Mouse (Mus musculus) cerebellum, adult (tissue): Measurements from ENCODE around the gene Fpgs.

Experiments used
- ATAC-seq: cut with Nextera tagmentation; 2 replicates; pipeline ENCODE4 v1.9.2; 2017; ENCODE audit warnings: mild to moderate bottlenecking, moderate library complexity, mixed read lengths; ENCODE audit not compliant: insufficient number of reproducible peaks, low FRiP score, low TSS enrichment

Gene Fpgs

DNA sequence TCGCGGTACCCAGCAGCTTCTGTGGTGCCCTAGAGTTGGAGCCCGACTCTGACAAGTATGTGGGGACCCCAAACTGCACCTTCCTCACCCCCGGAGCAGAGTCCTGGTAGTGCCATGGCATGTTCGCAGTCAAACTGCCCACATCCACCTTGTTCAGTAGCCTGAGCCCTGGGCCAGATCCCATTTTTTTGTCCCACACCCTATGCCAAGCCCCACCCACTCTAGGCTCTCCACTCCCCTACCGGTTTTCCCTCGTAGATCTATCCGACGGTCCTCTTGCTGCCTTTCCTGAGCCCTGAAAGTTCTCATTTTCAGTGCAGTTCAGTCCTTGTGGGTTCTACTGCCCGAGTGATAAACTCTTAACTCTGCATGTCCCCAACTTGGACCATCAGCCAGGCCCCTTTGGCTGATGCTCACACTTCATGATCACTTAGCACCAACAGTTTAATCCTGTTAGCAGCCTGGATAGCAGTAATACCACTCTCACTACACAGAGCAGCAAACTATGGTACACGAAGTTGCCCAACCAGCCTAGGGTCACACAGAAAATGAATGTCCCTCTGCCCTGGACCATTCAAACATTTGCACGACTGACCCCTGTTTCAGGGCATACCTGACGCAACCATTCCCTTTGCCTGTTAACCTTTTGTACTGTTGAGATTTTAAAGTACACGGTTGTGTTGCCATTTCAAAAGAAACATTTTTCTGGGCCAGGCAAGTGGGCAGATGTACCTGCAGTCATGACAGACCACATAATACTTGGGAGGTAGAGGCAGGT is 2.8 kb downstream of the Fpgs start:
- no peak for ATAC-seq

GRCm38 (mm10) chr2:32699680-32700079 is 4.3 kb downstream of the Fpgs start:
- ATAC-seq: no peak

GRCm38 (mm10) chr2:32694691-32695090 is 9.3 kb downstream of the Fpgs start:
- ATAC-seq: no peak

DNA sequence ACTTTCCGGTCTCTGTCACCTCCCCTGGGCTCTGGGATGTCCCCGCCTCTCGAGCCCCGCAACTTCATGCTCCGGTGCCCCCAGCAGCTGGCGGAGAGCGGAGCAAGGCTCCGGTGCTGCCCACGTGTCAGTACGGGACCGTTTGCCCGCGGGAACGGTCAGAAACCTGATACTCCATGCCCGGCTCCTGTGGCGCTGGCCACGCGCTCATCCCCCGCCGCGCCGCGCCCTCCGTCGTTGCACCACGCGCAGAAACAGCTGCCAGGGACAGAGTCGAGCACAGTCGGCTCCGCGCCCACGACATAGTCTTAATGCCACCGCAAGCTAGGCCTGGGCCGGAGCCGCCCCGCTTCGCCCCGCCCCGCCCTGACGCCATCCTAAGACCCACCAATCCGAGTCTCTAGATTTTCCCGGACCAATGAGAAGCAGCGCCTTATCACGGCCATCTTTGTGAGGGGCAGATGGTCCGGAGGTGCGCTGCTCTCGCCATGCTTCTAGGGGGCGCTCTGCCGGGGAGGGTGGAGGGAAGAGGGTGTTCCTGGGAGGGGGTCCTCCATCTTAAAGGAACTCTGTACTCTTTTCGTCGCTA is 10.0 kb downstream of the Fpgs start:
- peak; percentile 97 for ATAC-seq

GRCm38 (mm10) chr2:32693282-32693681 is 10.7 kb downstream of the Fpgs start:
- ATAC-seq: no peak

DNA sequence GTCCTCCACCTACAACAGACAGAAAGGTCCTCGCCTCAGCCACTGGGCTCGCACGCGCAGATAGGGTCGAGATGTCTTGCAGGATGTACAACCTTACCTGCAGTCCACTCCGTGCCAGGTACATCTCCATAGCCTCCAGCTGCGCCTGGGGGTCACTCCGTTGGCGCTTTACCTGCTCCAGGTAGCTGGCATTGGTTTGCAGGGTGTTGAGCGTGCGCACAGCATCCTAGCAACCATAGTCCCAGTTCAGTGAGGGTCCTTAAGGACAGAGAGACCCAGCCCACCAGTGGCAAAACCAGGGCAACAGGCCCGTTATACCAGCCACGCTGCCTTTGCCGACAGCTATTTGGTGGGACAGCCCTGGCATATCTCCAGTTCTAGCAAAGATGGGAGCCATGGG is 11.4 kb downstream of the Fpgs start:
- no peak for ATAC-seq

DNA sequence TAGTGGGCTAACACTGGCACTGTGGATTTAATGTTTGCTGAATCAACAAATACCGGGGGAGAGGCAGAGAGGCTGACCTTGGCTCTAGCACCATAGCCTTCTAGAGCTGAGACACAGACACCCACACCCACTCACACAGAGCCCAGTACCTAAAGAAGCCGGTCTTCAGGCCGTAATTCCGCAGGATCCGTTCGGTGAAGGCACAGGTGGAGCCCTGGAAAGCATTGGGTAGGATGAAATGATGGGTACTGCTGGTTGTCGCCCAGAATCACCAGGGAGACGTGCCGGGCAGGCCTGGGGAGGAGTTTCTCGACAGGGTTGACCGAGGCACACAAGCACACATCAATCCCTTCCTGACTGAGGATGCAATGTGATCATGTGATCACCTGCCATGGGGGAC is 12.9 kb downstream of the Fpgs start:
- ATAC-seq: no peak

- ATAC-seq: peak; percentile 37; the same call in 1 of the 2 replicates
Measured at GRCm38 (mm10) chr2:32689420-32689819, 14.5 kb downstream of the Fpgs start.

GRCm38 (mm10) chr2:32687562-32687961 is 16.4 kb downstream of the Fpgs start:
- no peak for ATAC-seq

DNA sequence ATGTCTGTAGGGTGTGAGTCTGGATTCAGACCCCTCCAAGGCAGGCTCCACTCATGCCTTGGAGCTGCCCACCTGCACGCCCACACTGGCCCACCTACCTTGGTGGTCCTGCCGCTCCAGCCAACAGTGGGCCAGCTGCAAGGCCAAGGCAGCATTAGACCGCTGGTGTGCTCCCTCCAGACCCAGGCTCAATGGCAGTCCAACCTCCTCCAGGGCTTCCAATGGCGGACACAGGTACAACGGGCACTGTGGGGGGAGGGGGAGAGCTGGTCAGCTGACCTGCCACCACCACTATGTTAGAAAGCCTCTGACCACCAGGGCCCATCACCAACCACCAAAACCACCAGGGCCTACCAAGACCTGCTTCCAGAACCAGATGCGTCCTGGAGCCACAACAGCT is 17.3 kb downstream of the Fpgs start:
- ATAC-seq: no peak

- ATAC-seq: no peak
Measured at GRCm38 (mm10) chr2:32685807-32686206, 18.1 kb downstream of the Fpgs start.

- ATAC-seq: no peak
Measured at GRCm38 (mm10) chr2:32684681-32685428, 19.1 kb downstream of the Fpgs start.

DNA sequence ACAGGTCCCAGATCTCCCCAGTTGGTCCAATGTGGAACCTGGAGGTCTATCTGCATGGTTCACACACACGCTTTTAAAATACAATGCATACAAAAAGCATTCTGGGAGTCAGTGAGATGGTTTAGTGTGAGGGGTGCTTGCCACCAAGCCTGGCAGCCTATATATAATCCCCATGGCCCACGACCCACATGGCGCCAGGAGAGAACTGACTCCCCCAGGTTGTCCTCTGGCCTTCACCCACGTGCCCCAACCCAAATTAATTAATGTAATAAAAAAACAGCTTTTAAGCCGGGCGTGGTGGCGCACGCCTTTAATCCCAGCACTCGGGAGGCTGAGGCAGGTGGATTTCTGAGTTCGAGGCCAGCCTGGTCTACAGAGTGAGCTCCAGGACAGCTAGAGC is 20.2 kb downstream of the Fpgs start:
- no peak for ATAC-seq

- ATAC-seq: no peak
Measured at GRCm38 (mm10) chr2:32682721-32683417, 21.1 kb downstream of the Fpgs start.

GRCm38 (mm10) chr2:32681754-32682153 is 22.2 kb downstream of the Fpgs start:
- no peak for ATAC-seq

DNA sequence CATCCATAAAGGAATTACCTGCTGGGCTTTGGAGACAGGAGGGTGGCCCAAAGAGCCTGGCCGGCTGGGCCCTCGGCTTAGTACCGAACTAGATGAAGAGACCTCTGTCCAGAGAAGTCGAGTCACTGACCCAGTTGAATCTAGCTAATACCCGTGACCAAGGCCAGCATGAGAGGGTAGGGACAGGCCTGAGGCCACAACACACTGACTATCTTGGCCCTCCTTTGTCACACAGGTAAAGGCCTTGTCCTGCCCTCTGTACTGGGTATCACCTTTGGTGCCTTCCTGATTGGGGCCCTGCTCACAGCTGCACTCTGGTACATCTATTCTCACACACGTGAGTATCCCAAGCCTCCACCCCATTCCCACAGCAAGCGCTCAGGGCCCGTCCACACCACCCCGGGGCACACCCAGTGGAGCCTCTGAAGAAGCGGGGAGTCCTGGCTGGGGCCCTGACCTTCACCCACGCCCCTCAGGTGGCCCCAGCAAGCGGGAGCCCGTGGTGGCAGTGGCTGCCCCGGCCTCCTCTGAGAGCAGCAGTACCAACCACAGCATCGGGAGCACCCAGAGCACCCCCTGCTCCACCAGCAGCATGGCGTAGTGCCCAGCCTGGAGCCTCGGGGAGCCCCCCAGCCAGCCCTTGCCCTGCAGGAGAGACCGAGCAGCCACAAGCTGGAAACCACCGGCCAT is 22.8 kb downstream of the Fpgs start:
- no peak for ATAC-seq

DNA sequence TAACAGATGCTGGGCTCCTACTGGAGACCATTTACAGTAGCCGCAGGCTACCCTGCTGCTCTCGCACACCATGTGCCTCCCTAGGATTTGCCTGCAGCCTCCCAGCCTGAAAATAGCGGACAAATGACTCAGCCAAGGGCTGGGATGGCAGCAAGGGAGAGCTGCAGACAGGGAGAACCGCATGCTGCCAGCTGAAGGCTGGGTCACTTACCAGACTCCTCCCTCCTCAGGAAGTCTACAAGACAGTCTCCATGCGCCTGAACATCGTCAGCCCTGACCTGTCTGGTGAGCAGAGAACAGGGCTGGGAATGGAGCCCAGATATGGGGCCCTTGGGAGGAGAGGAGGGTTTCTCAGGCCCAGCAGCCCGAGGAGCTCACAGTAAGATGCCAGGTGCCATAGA is 23.9 kb downstream of the Fpgs start:
- no peak for ATAC-seq

DNA sequence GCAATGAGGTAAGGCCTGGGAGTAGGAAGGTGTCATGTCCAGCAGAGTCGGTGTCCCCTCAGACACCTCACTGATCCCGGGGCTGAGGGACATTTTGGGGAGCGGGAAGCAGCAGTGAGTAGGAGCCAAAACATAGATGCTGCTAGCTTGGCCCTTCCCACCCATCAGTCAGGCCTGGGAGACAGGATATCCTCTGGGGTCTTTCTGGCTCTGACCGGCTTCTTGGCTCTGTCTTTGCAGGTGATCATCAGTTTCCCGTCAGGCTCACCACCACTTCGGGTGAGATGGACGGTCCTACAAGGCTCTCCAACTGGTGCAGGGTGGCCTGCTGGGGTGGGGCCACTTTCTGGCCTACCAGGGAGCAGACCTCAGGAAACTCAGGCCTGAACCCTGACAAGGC is 26.3 kb downstream of the Fpgs start:
- no peak for ATAC-seq

DNA sequence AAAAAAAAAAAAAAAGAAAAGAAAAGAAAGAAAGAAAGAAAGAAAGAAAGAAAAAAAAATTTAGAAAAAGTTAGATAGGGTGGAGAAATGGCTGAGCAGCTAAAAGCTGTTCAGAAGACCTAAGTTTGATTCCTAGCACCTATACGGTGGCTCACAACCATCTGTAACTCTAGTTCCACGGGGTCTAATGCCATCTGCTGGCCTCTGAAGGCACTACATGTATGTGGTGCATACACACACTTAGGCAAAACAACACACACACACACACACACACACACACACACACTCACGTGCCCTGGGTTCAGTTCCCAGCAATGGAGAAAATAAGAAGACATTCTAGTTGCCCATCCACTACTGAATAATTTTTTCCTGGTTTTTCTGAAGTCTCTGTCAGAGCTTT is 27.1 kb downstream of the Fpgs start:
- ATAC-seq: no peak

GRCm38 (mm10) chr2:32673176-32673917 is 30.6 kb downstream of the Fpgs start:
- no peak for ATAC-seq
